Mouse (Mus musculus): Measurements from ENCODE around the gene Glp1r.

DNA sequence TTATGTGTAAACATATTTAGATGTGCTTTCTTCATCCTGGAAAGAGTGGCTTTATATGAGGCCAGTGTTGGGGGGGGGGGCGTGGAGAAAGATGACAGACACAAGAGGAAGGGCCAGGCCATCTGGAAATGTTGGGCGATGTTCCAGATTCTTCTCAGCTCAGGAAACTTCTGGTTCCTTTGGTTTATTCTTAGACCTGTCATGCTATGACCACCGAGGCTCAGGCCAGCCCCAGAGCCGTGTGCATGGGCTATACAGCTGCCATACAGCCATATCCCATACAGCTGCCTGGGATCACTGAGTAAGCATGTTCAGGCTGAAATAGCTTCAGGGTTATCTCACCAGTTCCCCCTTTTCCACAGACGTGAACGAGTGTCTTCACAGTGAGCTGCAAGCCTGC, 71.7 kb downstream of the Glp1r start:
- no peak for TF ChIP-seq CTCF (conservative IDR thresholded peaks at IDR 0.05; ENCODE audit: insufficient read depth, insufficient read length, low read depth, low read length)
- no peak for TF ChIP-seq POLR2A (IDR thresholded peaks at IDR 0.05; ENCODE audit: low read depth, low read length)

All from kidney, adult 2 months (tissue).